Mouse (Mus musculus) liver, embryonic 14.5 days (tissue): Measurements from ENCODE around the gene Tfap2a. TPM values are rescaled to one million over a fixed set of nuclear protein-coding genes. Genes with fewer than 3 reads are reported as not detected.

Experiments
- ATAC-seq: fragments of 200-750 bp; cut with Nextera tagmentation; 2 replicates; pipeline ENCODE4 v1.8.0; 2017; ENCODE audit warnings: moderate number of reproducible peaks, mild to moderate bottlenecking, moderate library complexity; ENCODE audit not compliant: insufficient read depth
- DNase-seq, 3 experiments: peaks; one replicate each; pipeline ENCODE4 v3.0.0-alpha.2; 2012 to 2013; ENCODE audit warnings: low read depth in 3 of 3, low spot score in 3 of 3
- H3K27ac ChIP-seq: fragments of 300-500 bp; sonication (generic); 2 replicates; pipeline ENCODE4 v1.5.1; 2014; ENCODE audit warnings: moderate library complexity, mild to moderate bottlenecking, control low read depth, inconsistent platforms
- H3K27me3 ChIP-seq: fragments of 300-500 bp; sonication (generic); 2 replicates; pipeline ENCODE4 v1.6.1; 2014; ENCODE audit warnings: mild to moderate bottlenecking, low read length, moderate library complexity; ENCODE audit not compliant: control insufficient read depth, insufficient read depth
- H3K36me3 ChIP-seq: fragments of 300-500 bp; sonication (generic); replicated peaks from 2 replicates; pipeline ENCODE4 v1.6.1; 2014; ENCODE audit warnings: low read depth; ENCODE audit not compliant: control insufficient read depth, insufficient read depth
- H3K4me1 ChIP-seq, 2 experiments: fragments of 200-500 bp in 1 of 2; fragments of 300-500 bp in 1 of 2; sonication (generic) in 1 of 2; replicated peaks; 2 replicates each; pipeline ENCODE4 v1.6.1; 2012 to 2014; ENCODE audit warnings: antibody characterized with exemption in 1 of 2, inconsistent platforms in 1 of 2, low read length in 1 of 2; ENCODE audit not compliant: control insufficient read depth in 2 of 2, insufficient read depth in 2 of 2
- H3K4me2 ChIP-seq: fragments of 300-500 bp; sonication (generic); 2 replicates; pipeline ENCODE4 v1.6.1; 2014; ENCODE audit warnings: low read depth, mild to moderate bottlenecking, control low read depth, moderate library complexity
- H3K4me3 ChIP-seq, 2 experiments: fragments of 200-500 bp in 1 of 2; fragments of 300-500 bp in 1 of 2; sonication (generic) in 1 of 2; 2 replicates each; pipeline ENCODE4 v1.5.1; 2012 to 2014; ENCODE audit warnings: low read depth in 2 of 2, low read length in 2 of 2, mild to moderate bottlenecking in 2 of 2, control low read depth in 1 of 2, inconsistent platforms in 1 of 2, moderate library complexity in 1 of 2; ENCODE audit not compliant: insufficient read depth in 1 of 2
- H3K9ac ChIP-seq: fragments of 300-500 bp; sonication (generic); replicated peaks from 2 replicates; pipeline ENCODE4 v1.6.1; 2014; ENCODE audit warnings: mild to moderate bottlenecking, control low read depth, moderate library complexity
- H3K9me3 ChIP-seq: fragments of 300-500 bp; sonication (generic); 2 replicates; pipeline ENCODE4 v1.6.1; 2016; ENCODE audit warnings: low read length, mixed read lengths; ENCODE audit not compliant: control insufficient read depth
- CTCF ChIP-seq: IDR thresholded peaks from 2 replicates; pipeline ENCODE4 v1.5.1; 2016; ENCODE audit warnings: antibody characterized with exemption, low read depth, control low read depth
- EP300 ChIP-seq: IDR thresholded peaks from 2 replicates; pipeline ENCODE4 v1.6.1; 2016; ENCODE audit warnings: antibody characterized with exemption, low read depth
- WGBS: fragments of 180-500 bp; shearing (Covaris S2); extraction: QIAGEN DNeasy Blood & Tissue Kit; methylation state at CpG from one replicate; pipeline ENCODE4 v1.1.7; 2014; ENCODE audit not compliant: insufficient replicate concordance; 5-methylcytosine and 5-hydroxymethylcytosine counted together
- polyA plus RNA-seq, 2 experiments: library from polyadenylated mRNA; depleted of rRNA in 1 of 2; stranded (reverse) in 1 of 2; unstranded in 1 of 2; fragments of >200 nt; fragmentation: Nextera tagmentation in 1 of 2; extraction: Ambion mirVana in 1 of 2; gene quantifications; 2 replicates each; pipeline versions ENCODE4 v1.2.1 to v1.2.3; 2012 to 2014

Gene Tfap2a
- polyA plus RNA-seq, 2 experiments, result 0.02 TPM; not detected in 1

- no peaks in the 10 kb centered on the region for H3K4me1 ChIP-seq
- H3K4me3 ChIP-seq, result no peak overlapping the region
- H3K9ac ChIP-seq, result no peak overlapping the region
- no peaks in the 10 kb centered on the region for H3K36me3 ChIP-seq
- DNase-seq (no peak), ATAC-seq (no peak)
- TF ChIP-seq EP300 (no peak), CTCF (no peak)
- H3K27me3 ChIP-seq, result peaks cover 99% of the 10 kb centered on the region
- 1% methylated on average over 7 of the region's 7 CpGs for WGBS
- no peak overlapping the region for H3K27ac ChIP-seq
- H3K4me2 ChIP-seq, result no peak overlapping the region
- no peaks in the 10 kb centered on the region for H3K9me3 ChIP-seq
These were observed 26.3 kb downstream of the Tfap2a start for GRCm38 (mm10) chr13:40711661-40712525.

GRCm38 (mm10) chr13:40710062-40710342, 28.2 kb downstream of the Tfap2a start:
- peaks cover 99% of the 10 kb centered on the region for H3K27me3 ChIP-seq
- H3K9ac ChIP-seq, result no peak overlapping the region
- DNase-seq, result no peak

GRCm38 (mm10) chr13:40709321-40710061, 28.7 kb downstream of the Tfap2a start:
- ATAC-seq, result no peak
- Histone ChIP-seq H3K4me2 (no peak overlapping the region), H3K9ac (no peak overlapping the region), H3K4me1 (no peaks in the 10 kb centered on the region), H3K27ac (no peak overlapping the region), H3K27me3 (peaks cover 99% of the 10 kb centered on the region), H3K4me3 (no peak overlapping the region), H3K9me3 (no peaks in the 10 kb centered on the region), H3K36me3 (no peaks in the 10 kb centered on the region)
- DNase-seq, result no peak
- WGBS, result 3% methylated on average over 21 of the region's 21 CpGs
- TF ChIP-seq EP300, result no peak

More at GRCm38 (mm10) chr13:40710062-40710342, 28.2 kb downstream of the Tfap2a start:
- Histone ChIP-seq H3K9me3 (no peaks in the 10 kb centered on the region), H3K4me3 (no peak overlapping the region), H3K36me3 (no peaks in the 10 kb centered on the region), H3K27ac (no peak overlapping the region), H3K4me2 (no peak overlapping the region), H3K4me1 (no peaks in the 10 kb centered on the region)
- TF ChIP-seq CTCF (no peak), EP300 (no peak)
- WGBS, result 3% methylated on average over 11 of the region's 11 CpGs
- no peak for ATAC-seq

- Histone ChIP-seq H3K27me3 (peaks cover 99% of the 10 kb centered on the region), H3K27ac (no peak overlapping the region), H3K4me2 (no peak overlapping the region), H3K9me3 (no peaks in the 10 kb centered on the region), H3K4me1 (no peaks in the 10 kb centered on the region), H3K4me3 (no peak overlapping the region), H3K9ac (no peak overlapping the region), H3K36me3 (no peaks in the 10 kb centered on the region)
- TF ChIP-seq CTCF, result no peak
- WGBS, result 1% methylated on average over 26 of the region's 26 CpGs
- DNase-seq (no peak), ATAC-seq (no peak)
These were observed 29.3 kb downstream of the Tfap2a start for GRCm38 (mm10) chr13:40708913-40709312.

- H3K27me3 ChIP-seq, result peaks cover 99% of the 10 kb centered on the region
- H3K9me3 ChIP-seq, result no peaks in the 10 kb centered on the region
- DNase-seq (no peak), ATAC-seq (no peak)
- no peaks in the 10 kb centered on the region for H3K36me3 ChIP-seq
- no peak overlapping the region for H3K9ac ChIP-seq
- H3K27ac ChIP-seq, result no peak overlapping the region
- H3K4me2 ChIP-seq, result no peak overlapping the region
- no peak overlapping the region for H3K4me3 ChIP-seq
- H3K4me1 ChIP-seq, result no peaks in the 10 kb centered on the region
- 3% methylated on average over 5 of the region's 5 CpGs for WGBS
- TF ChIP-seq CTCF (no peak), EP300 (no peak)
These were observed 29.9 kb downstream of the Tfap2a start for GRCm38 (mm10) chr13:40708271-40708670.
